Mouse (Mus musculus) intestine, embryonic 14.5 days (tissue): ENCODE measurements around the gene Nav1. TPM values are rescaled to one million over a fixed set of nuclear protein-coding genes. Genes with fewer than 3 reads are reported as not detected.

Experiments used
- ATAC-seq: fragments of 200-750 bp; cut with Nextera tagmentation; replicated peaks from 2 replicates; pipeline ENCODE4 v1.8.0; 2017; ENCODE audit warnings: low read depth, moderate number of reproducible peaks, moderate TSS enrichment, moderate library complexity; ENCODE audit not compliant: low FRiP score, low TSS enrichment
- DNase-seq: peaks from one replicate; pipeline ENCODE4 v3.0.0-alpha.2; 2018; ENCODE audit warnings: low spot score
- H3K27ac ChIP-seq: fragments of 300-500 bp; sonication (generic); 2 replicates; pipeline ENCODE4 v1.5.1; 2014; ENCODE audit warnings: low read depth, mild to moderate bottlenecking, control low read depth
- H3K27me3 ChIP-seq: fragments of 300-500 bp; sonication (generic); replicated peaks from 2 replicates; pipeline ENCODE4 v1.6.1; 2014; ENCODE audit warnings: low read length, control low read depth; ENCODE audit not compliant: control insufficient read depth, insufficient read depth
- H3K36me3 ChIP-seq: fragments of 300-500 bp; sonication (generic); 2 replicates; pipeline ENCODE4 v1.6.1; 2014; ENCODE audit warnings: low read length, control low read depth; ENCODE audit not compliant: control insufficient read depth, insufficient read depth
- H3K4me1 ChIP-seq: fragments of 300-500 bp; sonication (generic); replicated peaks from 2 replicates; pipeline ENCODE4 v1.6.1; 2014; ENCODE audit warnings: low read length, control low read depth, mixed read lengths; ENCODE audit not compliant: control insufficient read depth, insufficient read depth
- H3K4me2 ChIP-seq: fragments of 300-500 bp; sonication (generic); 2 replicates; pipeline ENCODE4 v1.6.1; 2014; ENCODE audit warnings: low read length
- H3K4me3 ChIP-seq: fragments of 300-500 bp; sonication (generic); 2 replicates; pipeline ENCODE4 v1.5.1; 2014; ENCODE audit warnings: low read depth, low read length, control low read depth, mixed read lengths
- H3K9ac ChIP-seq: fragments of 300-500 bp; sonication (generic); 2 replicates; pipeline ENCODE4 v1.6.1; 2014; ENCODE audit warnings: mild to moderate bottlenecking, low read length
- H3K9me3 ChIP-seq: fragments of 300-500 bp; sonication (generic); 2 replicates; pipeline ENCODE4 v1.6.1; 2016; ENCODE audit warnings: low read length, control low read depth; ENCODE audit not compliant: control insufficient read depth
- WGBS: fragments of 180-500 bp; shearing (Covaris S2); extraction: QIAGEN DNeasy Blood & Tissue Kit; methylation state at CpG from one replicate; pipeline ENCODE4 v1.1.7; 2014; 5-methylcytosine and 5-hydroxymethylcytosine counted together
- polyA plus RNA-seq: library from polyadenylated mRNA; unstranded; fragments of >200 nt; fragmentation: Nextera tagmentation; extraction: Ambion mirVana; gene quantifications from 2 replicates; pipeline ENCODE4 v1.2.1, GENCODE M21; 2014

The Nav1 gene
- polyA plus RNA-seq, 1 experiment from 2014 or later = 21.2 TPM

DNA sequence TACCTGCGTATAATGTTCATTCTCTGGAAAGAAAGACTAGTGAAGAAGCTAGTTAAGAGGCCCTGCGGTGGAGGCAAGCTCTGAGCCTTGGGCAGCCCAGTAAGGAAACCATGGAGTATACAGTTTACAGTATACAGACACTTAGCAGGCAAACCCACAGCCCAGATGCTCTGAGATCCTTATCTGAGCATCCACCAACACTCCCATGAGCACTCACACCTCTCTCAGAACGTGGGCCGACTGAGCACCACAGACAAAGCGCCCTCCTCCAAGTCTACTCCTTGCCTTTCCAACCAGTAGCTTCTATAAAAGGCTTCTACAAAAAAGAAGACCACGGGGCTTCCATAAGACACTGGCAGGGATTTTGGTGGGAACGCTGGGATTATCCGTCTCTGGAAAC is 51.2 kb downstream of the Nav1 start:
- WGBS = 80% methylated on average over 8 of the region's 8 CpGs
- Histone ChIP-seq H3K27me3 (no peaks in the 10 kb centered on the region), H3K9ac (no peak overlapping the region), H3K4me1 (peaks cover 23% of the 10 kb centered on the region), H3K4me2 (no peak overlapping the region), H3K9me3 (no peaks in the 10 kb centered on the region), H3K36me3 (no peaks in the 10 kb centered on the region), H3K27ac (no peak overlapping the region), H3K4me3 (no peak overlapping the region)
- no peak for DNase-seq
- ATAC-seq = no peak

- peaks cover 21% of the 10 kb centered on the region for H3K4me1 ChIP-seq
- peaks cover 5% of the 10 kb centered on the region; the same call in 1 of the 2 replicates for H3K36me3 ChIP-seq
- H3K4me3 ChIP-seq = no peak overlapping the region
- H3K9me3 ChIP-seq = no peaks in the 10 kb centered on the region
- peak overlapping the region; percentile 62; the same call in 1 of the 2 replicates for H3K27ac ChIP-seq
- ATAC-seq = no peak
- 0 out of 2 replicates have a peak overlapping the region, but pooled peaks have one; percentile 11 for H3K4me2 ChIP-seq
- DNase-seq = no peak
- no peak overlapping the region for H3K9ac ChIP-seq
- H3K27me3 ChIP-seq = no peaks in the 10 kb centered on the region
- 18% methylated on average over 17 of the region's 17 CpGs for WGBS
These were observed 52.3 kb downstream of the Nav1 start for GRCm38 (mm10) chr1:135554632-135555260.

- Histone ChIP-seq H3K4me1 (peaks cover 26% of the 10 kb centered on the region), H3K27ac (no peak overlapping the region)
These were observed 53.5 kb downstream of the Nav1 start for GRCm38 (mm10) chr1:135553615-135554014.

DNA sequence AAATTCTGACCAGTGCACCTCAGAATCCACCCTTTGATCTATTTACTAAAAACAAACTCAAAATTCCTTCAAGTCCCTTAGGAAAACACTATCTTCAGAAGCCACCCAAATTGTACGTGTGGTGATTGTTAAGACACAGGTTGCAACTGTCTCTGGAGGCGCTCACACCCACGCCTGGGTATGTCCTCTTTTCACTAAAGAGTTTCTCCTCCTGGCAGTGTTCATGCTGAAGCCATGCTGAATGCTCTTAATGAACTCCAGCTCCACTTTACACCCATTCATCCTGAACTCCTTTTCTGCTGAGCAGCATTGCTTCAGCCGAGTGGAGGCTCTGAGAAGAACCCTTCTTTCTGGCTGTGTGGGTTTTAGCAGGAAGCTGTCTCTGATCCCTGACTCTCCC is 53.9 kb downstream of the Nav1 start:
- no peak for ATAC-seq
- peaks cover 26% of the 10 kb centered on the region for H3K4me1 ChIP-seq
- no peak for DNase-seq
- peaks cover 8% of the 10 kb centered on the region; the same call in 1 of the 2 replicates for H3K36me3 ChIP-seq
- no peak overlapping the region for H3K27ac ChIP-seq
- H3K9ac ChIP-seq = no peak overlapping the region
- no peak overlapping the region for H3K4me3 ChIP-seq
- H3K27me3 ChIP-seq = no peaks in the 10 kb centered on the region
- WGBS = 76% methylated on average over 4 of the region's 4 CpGs
- H3K4me2 ChIP-seq = no peak overlapping the region
- H3K9me3 ChIP-seq = no peaks in the 10 kb centered on the region

More at GRCm38 (mm10) chr1:135553615-135554014, 53.5 kb downstream of the Nav1 start:
- ATAC-seq = no peak
- Histone ChIP-seq H3K4me2 (no peak overlapping the region), H3K36me3 (peaks cover 6% of the 10 kb centered on the region; the same call in 1 of the 2 replicates), H3K9ac (no peak overlapping the region), H3K27me3 (no peaks in the 10 kb centered on the region), H3K4me3 (no peak overlapping the region), H3K9me3 (no peaks in the 10 kb centered on the region)
- 77% methylated on average over 4 of the region's 4 CpGs for WGBS
- DNase-seq = no peak

DNA sequence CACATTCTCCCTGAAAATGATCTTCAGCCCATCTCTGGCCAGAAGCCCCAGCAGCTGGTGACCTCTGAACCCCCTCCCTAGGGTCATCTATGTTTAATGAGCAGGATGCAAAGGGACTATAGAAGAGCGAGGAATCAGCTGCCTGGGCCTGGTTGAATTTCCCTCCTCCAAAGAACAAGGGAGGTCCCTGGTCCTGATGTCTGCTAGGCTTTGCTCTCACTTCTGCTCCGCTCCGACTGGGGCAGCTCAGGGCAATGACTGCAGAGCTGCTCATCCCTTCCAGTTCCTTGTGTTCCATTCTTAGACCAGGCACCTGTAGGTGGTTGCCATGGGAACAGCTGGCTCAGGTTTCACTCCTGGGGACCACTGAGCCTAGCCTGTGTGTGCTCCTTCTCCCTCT is 56.2 kb downstream of the Nav1 start:
- Histone ChIP-seq H3K4me3 (no peak overlapping the region), H3K27ac (no peak overlapping the region), H3K27me3 (no peaks in the 10 kb centered on the region), H3K9me3 (no peaks in the 10 kb centered on the region), H3K4me1 (peaks cover 26% of the 10 kb centered on the region), H3K36me3 (peaks cover 8% of the 10 kb centered on the region; the same call in 1 of the 2 replicates), H3K9ac (no peak overlapping the region), H3K4me2 (no peak overlapping the region)
- no peak for ATAC-seq
- no peak for DNase-seq
- 63% methylated on average over 3 of the region's 3 CpGs for WGBS

- H3K4me1 ChIP-seq = peaks cover 13% of the 10 kb centered on the region
- no peaks in the 10 kb centered on the region for H3K27me3 ChIP-seq
- H3K4me2 ChIP-seq = no peak overlapping the region
- DNase-seq (no peak), ATAC-seq (no peak)
- no peaks in the 10 kb centered on the region for H3K9me3 ChIP-seq
- H3K36me3 ChIP-seq = peaks cover 8% of the 10 kb centered on the region; the same call in 1 of the 2 replicates
- H3K27ac ChIP-seq = no peak overlapping the region
- no peak overlapping the region for H3K4me3 ChIP-seq
- no peak overlapping the region for H3K9ac ChIP-seq
- 57% methylated on average over 9 of the region's 9 CpGs for WGBS
These were observed 58.3 kb downstream of the Nav1 start for GRCm38 (mm10) chr1:135548750-135549149.

DNA sequence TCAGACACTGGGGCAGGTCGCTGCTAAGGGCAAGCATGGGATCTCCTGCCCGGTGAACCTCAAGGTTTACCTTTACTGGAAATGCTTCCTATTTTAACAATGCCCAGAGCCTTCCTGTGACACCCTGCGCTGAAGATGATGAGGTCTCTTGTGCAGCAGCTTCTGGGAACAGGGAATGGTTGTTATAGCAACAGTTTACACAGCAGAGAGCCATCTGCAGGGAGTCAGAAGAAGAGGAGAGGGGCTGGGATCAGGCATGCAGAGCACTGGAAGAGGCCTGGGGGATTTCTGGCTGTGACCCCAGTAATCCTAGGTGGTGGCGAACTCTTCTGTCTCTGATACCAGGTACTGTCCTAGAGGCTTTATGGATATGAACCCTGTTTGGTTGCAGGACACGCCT is 61.0 kb downstream of the Nav1 start:
- H3K36me3 ChIP-seq = peaks cover 8% of the 10 kb centered on the region; the same call in 1 of the 2 replicates
- no peaks in the 10 kb centered on the region for H3K27me3 ChIP-seq
- 40% methylated on average over 5 of the region's 5 CpGs for WGBS
- no peaks in the 10 kb centered on the region for H3K9me3 ChIP-seq
- H3K4me2 ChIP-seq = no peak overlapping the region
- no peak for ATAC-seq
- H3K4me3 ChIP-seq = no peak overlapping the region
- DNase-seq = no peak
- H3K4me1 ChIP-seq = peaks cover 17% of the 10 kb centered on the region
- H3K27ac ChIP-seq = no peak overlapping the region
- no peak overlapping the region for H3K9ac ChIP-seq

DNA sequence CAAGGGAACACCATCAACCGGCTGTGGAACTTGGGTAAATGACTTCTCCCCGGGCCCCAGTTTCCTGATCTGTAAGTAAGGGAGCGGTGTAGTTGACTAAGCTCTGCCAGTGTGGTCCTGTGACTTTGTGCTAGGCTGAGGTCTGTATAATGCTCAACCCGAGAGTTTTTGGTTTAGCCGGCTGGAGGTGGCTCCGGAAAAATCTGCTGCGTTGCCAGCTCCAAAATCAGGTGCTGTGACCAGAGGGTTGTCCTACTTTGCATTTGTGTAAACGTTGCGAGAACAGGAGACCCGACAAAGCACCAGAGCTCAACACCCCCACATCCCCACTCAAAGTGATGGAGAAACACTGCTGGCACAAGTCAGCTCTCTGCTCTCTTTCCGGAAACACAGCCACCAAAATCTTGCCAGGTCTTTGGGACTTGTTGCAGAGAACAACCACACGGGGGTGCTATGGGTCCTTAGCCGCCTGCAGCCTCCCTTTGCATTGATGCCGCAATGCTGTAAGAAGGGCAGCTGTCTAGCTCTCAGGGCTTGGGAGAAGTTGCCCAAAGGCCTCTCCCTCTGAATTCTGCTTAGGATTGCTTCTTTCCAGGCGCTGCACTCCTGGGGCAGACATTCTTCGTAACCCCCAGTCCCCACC is 62.5 kb downstream of the Nav1 start:
- Histone ChIP-seq H3K9ac (no peak overlapping the region), H3K4me3 (no peak overlapping the region), H3K4me1 (peaks cover 19% of the 10 kb centered on the region), H3K27ac (no peak overlapping the region), H3K27me3 (no peaks in the 10 kb centered on the region), H3K36me3 (0 out of 2 replicates have a peak, but pooled peaks cover 3% of the 10 kb centered on the region), H3K4me2 (no peak overlapping the region), H3K9me3 (no peaks in the 10 kb centered on the region)
- peak; percentile 88 for DNase-seq
- ATAC-seq = no peak
- 46% methylated on average over 16 of the region's 16 CpGs for WGBS
